Mouse (Mus musculus): ENCODE data around the gene Cd52.

GRCm38 (mm10) chr4:134061166-134061830, 33.6 kb downstream of the Cd52 start:
- TF ChIP-seq CTCF (IDR thresholded peaks at IDR 0.05; ENCODE audit: low read depth, low read length) (no peak), GATA1 (IDR thresholded peaks at IDR 0.05; ENCODE audit: borderline replicate concordance, low read length) (no peak), TAL1 (conservative IDR thresholded peaks at IDR 0.05; ENCODE audit: low read depth, low read length) (no peak)

Measured in G1E (cell line).